Comparison of ENCODE assay signal across 7 mouse cellular contexts in genomic region chr2:164497691-164498268, GRCm38 (mm10). TPM values are rescaled to one million over a fixed set of nuclear protein-coding genes. Genes with fewer than 3 reads are reported as not detected.
A peak's percentile ranks its signal among the peaks of the same experiment; 100 is the strongest.
DNase-seq lines count a peak whose midpoint lies in the region; ATAC-seq and TF ChIP-seq lines count a peak whose summit lies in the region.

No protein-coding gene starts in this region.

- peak overlapping the region; percentile 84 for H3K4me3 ChIP-seq in left cerebral cortex, adult 2 months
- H3K4me3 ChIP-seq in embryonic facial prominence, embryonic 10.5 days: peak overlapping the region; percentile 95
- H3K4me3 ChIP-seq in hindbrain, embryonic 14.5 days (replicated peaks; ENCODE audit: low read length): peak overlapping the region; percentile 83
- peak overlapping the region; percentile 66 for H3K4me3 ChIP-seq in midbrain, embryonic 15.5 days

- H3K4me2 ChIP-seq in hindbrain, embryonic 14.5 days (replicated peaks): peak overlapping the region; percentile 97
- H3K4me2 ChIP-seq in midbrain, embryonic 15.5 days: peak overlapping the region; percentile 95

- TF ChIP-seq CTCF in left cerebral cortex, adult 2 months (IDR thresholded peaks at IDR 0.05): no peak; the same call in 1 of the 2 replicates

- 6% methylated on average over 21 of the region's 21 CpGs for WGBS in embryonic facial prominence, embryonic 10.5 days
- WGBS in hindbrain, embryonic 14.5 days: 6% methylated on average over 21 of the region's 21 CpGs
- WGBS in midbrain, embryonic 15.5 days: 5% methylated on average over 21 of the region's 21 CpGs

- peaks cover 10% of the 10 kb centered on the region for H3K4me1 ChIP-seq in embryonic facial prominence, embryonic 10.5 days
- peaks cover 17% of the 10 kb centered on the region for H3K4me1 ChIP-seq in hindbrain, embryonic 14.5 days (replicated peaks; ENCODE audit: control insufficient read depth, insufficient read depth, low read length)
- peaks cover 18% of the 10 kb centered on the region for H3K4me1 ChIP-seq in midbrain, embryonic 15.5 days

- H3K9ac ChIP-seq in hindbrain, embryonic 14.5 days: peak overlapping the region; percentile 75
- H3K9ac ChIP-seq in midbrain, embryonic 15.5 days: peak overlapping the region; percentile 78

- no peak for DNase-seq in left cerebral cortex, adult 2 months (ENCODE audit: extremely low spot score in 1 of 2, low spot score in 2 of 2)
- DNase-seq in left cerebral cortex, postnatal 14 days (ENCODE audit: low spot score in 2 of 2): no peak
- no peak for DNase-seq in embryonic facial prominence, embryonic 10.5 days (ENCODE audit: low spot score)
- no peak for DNase-seq in hindbrain, embryonic 14.5 days (ENCODE audit: low spot score)
- DNase-seq in spleen, adult 12 weeks (ENCODE audit: low spot score): no peak
- no peak for DNase-seq in right cerebral cortex, postnatal 25 days

- ATAC-seq in hindbrain, embryonic 14.5 days (ENCODE audit: low FRiP score): no peak
- peak; percentile 59 for ATAC-seq in midbrain, embryonic 15.5 days (replicated peaks)

- peaks cover 36% of the 10 kb centered on the region for H3K36me3 ChIP-seq in embryonic facial prominence, embryonic 10.5 days (replicated peaks)
- peaks cover 31% of the 10 kb centered on the region for H3K36me3 ChIP-seq in hindbrain, embryonic 14.5 days (replicated peaks; ENCODE audit: control insufficient read depth, insufficient read depth)
- peaks cover 22% of the 10 kb centered on the region for H3K36me3 ChIP-seq in midbrain, embryonic 15.5 days (replicated peaks)

- intact Hi-C loops in left cerebral cortex, adult 2 months (cut with DNase I): loop anchor here (2.0 kb wide), 1 partner anchor 37 kb away; the partner anchor contains the start of gene Gm20458
- intact Hi-C loops in left cerebral cortex, postnatal 14 days (cut with DNase I): loop anchor here (2.0 kb wide), 1 partner anchor 37 kb away; the partner anchor contains the start of gene Gm20458

- peak overlapping the region; percentile 64 for H3K27ac ChIP-seq in left cerebral cortex, adult 2 months
- peak overlapping the region; percentile 86 for H3K27ac ChIP-seq in embryonic facial prominence, embryonic 10.5 days (replicated peaks)
- peak overlapping the region; percentile 82; the same call in 1 of the 2 replicates for H3K27ac ChIP-seq in hindbrain, embryonic 14.5 days
- peak overlapping the region; percentile 84 for H3K27ac ChIP-seq in midbrain, embryonic 15.5 days

- H3K9me3 ChIP-seq in embryonic facial prominence, embryonic 10.5 days: no peaks in the 10 kb centered on the region
- H3K9me3 ChIP-seq in hindbrain, embryonic 14.5 days (ENCODE audit: control insufficient read depth, low read length): no peaks in the 10 kb centered on the region
- no peaks in the 10 kb centered on the region for H3K9me3 ChIP-seq in midbrain, embryonic 15.5 days

- H3K27me3 ChIP-seq in embryonic facial prominence, embryonic 10.5 days (replicated peaks; ENCODE audit: low read depth, poor library complexity, severe bottlenecking): 0 out of 2 replicates have a peak, but pooled peaks cover 4% of the 10 kb centered on the region
- no peaks in the 10 kb centered on the region for H3K27me3 ChIP-seq in hindbrain, embryonic 14.5 days (ENCODE audit: control insufficient read depth, insufficient read depth, low read length)
- H3K27me3 ChIP-seq in midbrain, embryonic 15.5 days (replicated peaks): no peaks in the 10 kb centered on the region

RNA-seq across cellular contexts. Expression of gene Pigt, which starts 0.5 kb away (rescaled TPM):
- total RNA-seq in left cerebral cortex, adult 2 months (2021): 10 to 100 TPM; 86.3 to 87.0 TPM
- 100 to 1,000 TPM; 115 to 122 TPM for total RNA-seq in left cerebral cortex, postnatal 14 days (2021)
- polyA plus RNA-seq in embryonic facial prominence, embryonic 10.5 days (2016; fragmentation: Nextera tagmentation; extraction: Ambion mirVana): 34.8 and 38.1 TPM in 2 replicates
- polyA plus RNA-seq in hindbrain, embryonic 14.5 days (2014; fragmentation: Nextera tagmentation; extraction: Ambion mirVana): 109 and 110 TPM in 2 replicates
- polyA plus RNA-seq in midbrain, embryonic 15.5 days (2015; fragmentation: Nextera tagmentation; extraction: Ambion mirVana): 97.7 and 101 TPM in 2 replicates

RNA-seq across cellular contexts. Expression of gene Dbndd2, which starts 11.9 kb away (rescaled TPM):
- 100 to 1,000 TPM; 102 to 106 TPM for total RNA-seq in left cerebral cortex, adult 2 months (2021)
- total RNA-seq in left cerebral cortex, postnatal 14 days (2021): 100 to 1,000 TPM; 112 to 116 TPM
- polyA plus RNA-seq in embryonic facial prominence, embryonic 10.5 days (2016; fragmentation: Nextera tagmentation; extraction: Ambion mirVana): 1.8 TPM in 2 replicates
- 13.8 and 14.4 TPM in 2 replicates for polyA plus RNA-seq in hindbrain, embryonic 14.5 days (2014; fragmentation: Nextera tagmentation; extraction: Ambion mirVana)
- 19.2 and 19.5 TPM in 2 replicates for polyA plus RNA-seq in midbrain, embryonic 15.5 days (2015; fragmentation: Nextera tagmentation; extraction: Ambion mirVana)

RNA-seq across cellular contexts. Expression of gene Trp53tg5, which starts 24.3 kb away (rescaled TPM):
- not detected for total RNA-seq in left cerebral cortex, adult 2 months (2021)
- not detected for total RNA-seq in left cerebral cortex, postnatal 14 days (2021)
- polyA plus RNA-seq in embryonic facial prominence, embryonic 10.5 days (2016; fragmentation: Nextera tagmentation; extraction: Ambion mirVana): not detected in 2 replicates
- polyA plus RNA-seq in hindbrain, embryonic 14.5 days (2014; fragmentation: Nextera tagmentation; extraction: Ambion mirVana): 0.28 TPM in 1 of 2 replicates, not detected in the other
- not detected in 2 replicates for polyA plus RNA-seq in midbrain, embryonic 15.5 days (2015; fragmentation: Nextera tagmentation; extraction: Ambion mirVana)

RNA-seq across cellular contexts. Expression of gene Gm20458, which starts 37.0 kb away (rescaled TPM):
- total RNA-seq in left cerebral cortex, adult 2 months (2021): 10 to 100 TPM; 10.2 to 14.1 TPM
- 10 to 100 TPM in 1 of 2 experiments, 1 to 10 TPM in 1; 1.9 to 12.2 TPM for total RNA-seq in left cerebral cortex, postnatal 14 days (2021)
- 3.1 and 3.2 TPM in 2 replicates for polyA plus RNA-seq in embryonic facial prominence, embryonic 10.5 days (2016; fragmentation: Nextera tagmentation; extraction: Ambion mirVana)
- 8.6 and 10.0 TPM in 2 replicates for polyA plus RNA-seq in hindbrain, embryonic 14.5 days (2014; fragmentation: Nextera tagmentation; extraction: Ambion mirVana)
- 2.4 and 3.5 TPM in 2 replicates for polyA plus RNA-seq in midbrain, embryonic 15.5 days (2015; fragmentation: Nextera tagmentation; extraction: Ambion mirVana)

RNA-seq across cellular contexts. Expression of gene Sys1, which starts 41.0 kb away (rescaled TPM):
- total RNA-seq in left cerebral cortex, adult 2 months (2021): 10 to 100 TPM; 40.8 to 41.3 TPM
- 10 to 100 TPM; 38.0 to 44.4 TPM for total RNA-seq in left cerebral cortex, postnatal 14 days (2021)
- polyA plus RNA-seq in embryonic facial prominence, embryonic 10.5 days (2016; fragmentation: Nextera tagmentation; extraction: Ambion mirVana): 52.5 and 53.1 TPM in 2 replicates
- polyA plus RNA-seq in hindbrain, embryonic 14.5 days (2014; fragmentation: Nextera tagmentation; extraction: Ambion mirVana): 87.1 and 92.6 TPM in 2 replicates
- 87.9 and 90.5 TPM in 2 replicates for polyA plus RNA-seq in midbrain, embryonic 15.5 days (2015; fragmentation: Nextera tagmentation; extraction: Ambion mirVana)
